Mouse (Mus musculus) kidney, embryonic 16.5 days (tissue): ENCODE measurements around the gene Gm27029. TPM values are rescaled to one million over a fixed set of nuclear protein-coding genes. Genes with fewer than 3 reads are reported as not detected.

Source experiments
- ATAC-seq: fragments of 200-750 bp; cut with Nextera tagmentation; 2 replicates; pipeline ENCODE4 v1.8.0; 2017; ENCODE audit warnings: moderate TSS enrichment; ENCODE audit not compliant: low FRiP score, low TSS enrichment
- H3K27ac ChIP-seq: fragments of 300-500 bp; sonication (generic); 2 replicates; pipeline ENCODE4 v1.5.1; 2014; ENCODE audit warnings: low read length
- H3K27me3 ChIP-seq: fragments of 300-500 bp; sonication (generic); 2 replicates; pipeline ENCODE4 v1.6.1; 2014; ENCODE audit warnings: low read length, control low read depth, mixed read lengths; ENCODE audit not compliant: insufficient read depth
- H3K36me3 ChIP-seq: fragments of 300-500 bp; sonication (generic); 2 replicates; pipeline ENCODE4 v1.6.1; 2014; ENCODE audit warnings: low read length, control low read depth, mixed read lengths; ENCODE audit not compliant: insufficient read depth
- H3K4me1 ChIP-seq: fragments of 300-500 bp; sonication (generic); 2 replicates; pipeline ENCODE4 v1.6.1; 2014; ENCODE audit warnings: low read length, control low read depth, mixed read lengths; ENCODE audit not compliant: insufficient read depth
- H3K4me2 ChIP-seq: fragments of 300-500 bp; sonication (generic); replicated peaks from 2 replicates; pipeline ENCODE4 v1.6.1; 2014; ENCODE audit warnings: low read depth, low read length
- H3K4me3 ChIP-seq: fragments of 300-500 bp; sonication (generic); 2 replicates; pipeline ENCODE4 v1.5.1; 2014; ENCODE audit warnings: mild to moderate bottlenecking, low read length
- H3K9ac ChIP-seq: fragments of 300-500 bp; sonication (generic); replicated peaks from 2 replicates; pipeline ENCODE4 v1.6.1; 2014; ENCODE audit warnings: low read length
- H3K9me3 ChIP-seq: fragments of 300-500 bp; sonication (generic); 2 replicates; pipeline ENCODE4 v1.6.1; 2016; ENCODE audit warnings: low read length, control low read depth
- WGBS: fragments of 180-500 bp; shearing (Covaris S2); extraction: QIAGEN DNeasy Blood & Tissue Kit; methylation state at CpG from one replicate; pipeline ENCODE4 v1.1.7; 2014; 5-methylcytosine and 5-hydroxymethylcytosine counted together
- polyA plus RNA-seq: library from polyadenylated mRNA; unstranded; fragments of >200 nt; fragmentation: Nextera tagmentation; extraction: Ambion mirVana; gene quantifications from 2 replicates; pipeline ENCODE4 v1.2.1, GENCODE M21; 2015

Gene Gm27029
- polyA plus RNA-seq, 1 experiment from 2014 or later = 10.0 TPM

- no peaks in the 10 kb centered on the region for H3K9me3 ChIP-seq
Observed at GRCm38 (mm10) chr11:101433396-101433795, 8.8 kb upstream of the Gm27029 start.

GRCm38 (mm10) chr11:101431327-101431726, 6.7 kb upstream of the Gm27029 start:
- no peaks in the 10 kb centered on the region for H3K27me3 ChIP-seq
- peaks cover 8% of the 10 kb centered on the region for H3K4me1 ChIP-seq
- H3K9ac ChIP-seq = no peak overlapping the region
- no peak overlapping the region for H3K4me2 ChIP-seq
- WGBS = 92% methylated on average over 9 of the region's 9 CpGs
- H3K36me3 ChIP-seq = peaks cover 52% of the 10 kb centered on the region
- no peaks in the 10 kb centered on the region for H3K9me3 ChIP-seq
- no peak overlapping the region for H3K27ac ChIP-seq
- ATAC-seq = no peak
- H3K4me3 ChIP-seq = no peak overlapping the region

More at GRCm38 (mm10) chr11:101433396-101433795, 8.8 kb upstream of the Gm27029 start:
- Histone ChIP-seq H3K4me3 (no peak overlapping the region), H3K9ac (no peak overlapping the region), H3K36me3 (peaks cover 52% of the 10 kb centered on the region), H3K4me1 (no peaks in the 10 kb centered on the region), H3K4me2 (no peak overlapping the region), H3K27ac (no peak overlapping the region), H3K27me3 (no peaks in the 10 kb centered on the region)
- 88% methylated on average over 13 of the region's 13 CpGs for WGBS
- ATAC-seq = no peak

GRCm38 (mm10) chr11:101426165-101426564, 1.6 kb upstream of the Gm27029 start:
- Histone ChIP-seq H3K4me3 (peak overlapping the region; percentile 67), H3K27ac (no peak overlapping the region), H3K27me3 (no peaks in the 10 kb centered on the region), H3K4me1 (peaks cover 24% of the 10 kb centered on the region), H3K4me2 (peak overlapping the region; percentile 80), H3K9ac (0 out of 2 replicates have a peak overlapping the region, but pooled peaks have one; percentile 43), H3K36me3 (peaks cover 14% of the 10 kb centered on the region), H3K9me3 (no peaks in the 10 kb centered on the region)
- WGBS = 58% methylated on average over 8 of the region's 8 CpGs
- ATAC-seq = no peak

GRCm38 (mm10) chr11:101424925-101425813, 573 bp upstream of the Gm27029 start, which contains the start of the genes Rundc1 and Ptges3l:
Rundc1 (plus strand) TSS chr11:101425085.
Ptges3l (minus strand) TSS chr11:101425333.
- H3K4me1 ChIP-seq = peaks cover 24% of the 10 kb centered on the region
- H3K36me3 ChIP-seq = peaks cover 8% of the 10 kb centered on the region
- peak within 1 kb of the TSS; percentile 80 for H3K4me2 ChIP-seq
- H3K4me3 ChIP-seq = peak within 1 kb of the TSS; percentile 67
- ATAC-seq = peak; percentile 91
- no peaks in the 10 kb centered on the region for H3K27me3 ChIP-seq
- H3K9me3 ChIP-seq = no peaks in the 10 kb centered on the region
- peak within 1 kb of the TSS; percentile 90 for H3K27ac ChIP-seq
- WGBS = under 1% methylated on average over 74 of the region's 81 CpGs
- H3K9ac ChIP-seq = peak within 1 kb of the TSS; percentile 77

- WGBS = 92% methylated on average over 5 of the region's 5 CpGs
- no peak overlapping the region for H3K4me2 ChIP-seq
- no peak for ATAC-seq
- H3K4me3 ChIP-seq = no peak overlapping the region
- no peak overlapping the region for H3K9ac ChIP-seq
- no peak overlapping the region for H3K27ac ChIP-seq
- H3K27me3 ChIP-seq = no peaks in the 10 kb centered on the region
- H3K4me1 ChIP-seq = peaks cover 15% of the 10 kb centered on the region
- H3K9me3 ChIP-seq = no peaks in the 10 kb centered on the region
- no peaks in the 10 kb centered on the region for H3K36me3 ChIP-seq
Observed at GRCm38 (mm10) chr11:101420148-101420547, 4.4 kb downstream of the Gm27029 start.

GRCm38 (mm10) chr11:101419610-101420009, 5.0 kb downstream of the Gm27029 start:
- Histone ChIP-seq H3K27ac (no peak overlapping the region), H3K4me2 (no peak overlapping the region), H3K4me1 (peaks cover 15% of the 10 kb centered on the region), H3K9me3 (no peaks in the 10 kb centered on the region), H3K4me3 (no peak overlapping the region), H3K36me3 (no peaks in the 10 kb centered on the region), H3K27me3 (no peaks in the 10 kb centered on the region), H3K9ac (no peak overlapping the region)
- ATAC-seq = no peak
- 41% methylated on average over 3 of the region's 3 CpGs for WGBS

- Histone ChIP-seq H3K9ac (no peak overlapping the region), H3K4me2 (no peak overlapping the region), H3K27me3 (no peaks in the 10 kb centered on the region), H3K27ac (no peak overlapping the region), H3K4me1 (peaks cover 13% of the 10 kb centered on the region), H3K4me3 (no peak overlapping the region), H3K9me3 (no peaks in the 10 kb centered on the region), H3K36me3 (no peaks in the 10 kb centered on the region)
- no peak for ATAC-seq
- WGBS = 59% methylated on average over 6 of the region's 6 CpGs
Observed at GRCm38 (mm10) chr11:101418991-101419390, 5.6 kb downstream of the Gm27029 start.

- Histone ChIP-seq H3K4me2 (peak within 1 kb of the TSS; percentile 85), H3K4me1 (peaks cover 7% of the 10 kb centered on the region), H3K4me3 (peak within 1 kb of the TSS; percentile 78), H3K27me3 (no peaks in the 10 kb centered on the region), H3K36me3 (no peaks in the 10 kb centered on the region; the same call in 1 of the 2 replicates), H3K27ac (peak within 1 kb of the TSS; percentile 54), H3K9me3 (no peaks in the 10 kb centered on the region), H3K9ac (peak within 1 kb of the TSS; percentile 88)
- WGBS = 0% methylated on average over 41 of the region's 45 CpGs
- peak; percentile 81 for ATAC-seq
Observed at GRCm38 (mm10) chr11:101417101-101417855, 7.3 kb downstream of the Gm27029 start, which contains the start of gene Aarsd1. Aarsd1 (minus strand) TSS chr11:101417615.

GRCm38 (mm10) chr11:101416433-101417100, 8.0 kb downstream of the Gm27029 start:
- ATAC-seq = peak; percentile 7; the same call in 1 of the 2 replicates

More at GRCm38 (mm10) chr11:101416433-101417100, 8.0 kb downstream of the Gm27029 start:
- peak overlapping the region; percentile 78 for H3K4me3 ChIP-seq
- no peaks in the 10 kb centered on the region for H3K27me3 ChIP-seq
- H3K9me3 ChIP-seq = no peaks in the 10 kb centered on the region
- H3K4me1 ChIP-seq = peaks cover 7% of the 10 kb centered on the region
- peak overlapping the region; percentile 88 for H3K9ac ChIP-seq
- H3K27ac ChIP-seq = peak overlapping the region; percentile 29
- H3K4me2 ChIP-seq = peak overlapping the region; percentile 85
- H3K36me3 ChIP-seq = peaks cover 3% of the 10 kb centered on the region
- WGBS = 2% methylated on average over 11 of the region's 11 CpGs
